Mouse (Mus musculus) gastrocnemius, postnatal 25 days (tissue): ENCODE data around the gene Usp30. TPM values are rescaled to one million over a fixed set of nuclear protein-coding genes. Genes with fewer than 3 reads are reported as not detected.

Source experiments
- DNase-seq: peaks from one replicate; pipeline ENCODE4 v3.0.0; 2022
- long read RNA-seq, 2 experiments: library from polyadenylated mRNA; stranded (forward); transcript quantifications; one replicate each; pipeline ENCODE4 v2.0.0; 2021
- total RNA-seq, 2 experiments: library from RNA; stranded (reverse); gene quantifications; 1 replicate in 1 of 2; 2 replicates in 1 of 2; pipeline ENCODE4 v1.2.3; 2021

The Usp30 gene
- 1 to 10 TPM; 6.8 to 7.2 TPM for total RNA-seq
- long read RNA-seq, experiment 1, partial matches to known transcripts: 0 of 3 reads
- long read RNA-seq, experiment 1, other reads (novel, unspliced or antisense): 3 of 3 reads
- long read RNA-seq, experiment 2, full-length matches to known transcripts: 2 of 6 reads
- long read RNA-seq, experiment 2, partial matches to known transcripts: 0 of 6 reads
- long read RNA-seq, experiment 2, other reads (novel, unspliced or antisense): 4 of 6 reads

DNA sequence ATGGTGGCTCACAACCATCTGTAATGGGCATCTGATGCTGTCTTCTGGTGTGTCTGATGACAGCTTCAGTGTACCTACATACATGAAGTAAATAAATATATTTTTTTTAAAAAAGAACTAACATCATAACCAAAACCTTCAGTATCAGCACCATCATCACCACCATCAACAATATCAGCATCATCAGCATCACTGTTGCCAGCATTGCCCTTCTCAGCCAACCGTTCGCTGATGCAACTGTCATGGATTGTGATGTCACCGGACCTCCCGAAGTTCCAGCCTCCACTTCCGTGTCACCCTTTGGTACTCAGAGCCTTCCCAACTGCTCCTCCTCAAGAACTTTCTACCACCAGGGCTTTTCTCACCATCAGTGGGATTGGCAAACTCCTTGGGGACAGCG lies at the start of gene Usp30:
Gene Usp30, plus strand, starts transcription at position 301 of the 400 bp plus-strand sequence.
- no peak for DNase-seq

DNA sequence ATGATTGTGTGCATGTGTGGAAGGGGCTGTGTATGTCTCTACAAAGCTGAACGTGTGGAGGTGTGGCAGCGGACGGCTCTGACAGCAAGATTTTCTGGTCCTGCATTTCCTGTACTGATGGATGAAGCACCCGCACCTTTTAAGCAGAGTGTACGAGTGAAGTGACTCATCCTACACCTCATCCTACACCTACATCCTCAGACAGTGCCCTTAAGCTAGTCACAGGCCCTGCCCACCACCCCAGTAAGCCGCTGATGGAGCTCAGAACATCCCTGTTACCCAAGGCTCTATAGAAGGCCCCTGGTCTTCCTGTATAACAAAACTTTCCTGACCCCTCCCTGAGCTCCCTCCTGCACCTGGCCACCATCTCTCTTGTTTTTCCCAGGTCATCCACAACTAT lies 40.9 kb upstream of the Usp30 start:
- DNase-seq: no peak

DNA sequence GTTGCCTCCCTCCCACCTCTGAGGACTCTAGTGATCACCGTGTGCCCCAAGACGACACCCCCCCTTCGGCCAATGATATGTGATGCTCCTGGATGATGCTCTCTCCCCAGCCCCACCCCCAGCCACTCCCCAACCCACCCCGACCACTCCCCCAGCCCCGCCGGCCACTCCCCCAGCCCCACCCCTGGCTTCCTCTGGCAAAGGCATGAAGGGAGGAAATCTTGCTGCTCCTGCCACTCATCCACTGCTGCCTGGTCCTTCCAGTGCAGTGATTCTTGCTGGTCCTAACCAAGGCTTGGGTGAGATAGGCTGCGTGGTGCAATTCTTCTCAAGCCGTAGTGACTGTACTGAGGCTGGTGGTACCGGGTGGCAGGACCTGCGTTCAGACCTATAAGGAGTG lies 40.4 kb upstream of the Usp30 start:
- no peak for DNase-seq

DNA sequence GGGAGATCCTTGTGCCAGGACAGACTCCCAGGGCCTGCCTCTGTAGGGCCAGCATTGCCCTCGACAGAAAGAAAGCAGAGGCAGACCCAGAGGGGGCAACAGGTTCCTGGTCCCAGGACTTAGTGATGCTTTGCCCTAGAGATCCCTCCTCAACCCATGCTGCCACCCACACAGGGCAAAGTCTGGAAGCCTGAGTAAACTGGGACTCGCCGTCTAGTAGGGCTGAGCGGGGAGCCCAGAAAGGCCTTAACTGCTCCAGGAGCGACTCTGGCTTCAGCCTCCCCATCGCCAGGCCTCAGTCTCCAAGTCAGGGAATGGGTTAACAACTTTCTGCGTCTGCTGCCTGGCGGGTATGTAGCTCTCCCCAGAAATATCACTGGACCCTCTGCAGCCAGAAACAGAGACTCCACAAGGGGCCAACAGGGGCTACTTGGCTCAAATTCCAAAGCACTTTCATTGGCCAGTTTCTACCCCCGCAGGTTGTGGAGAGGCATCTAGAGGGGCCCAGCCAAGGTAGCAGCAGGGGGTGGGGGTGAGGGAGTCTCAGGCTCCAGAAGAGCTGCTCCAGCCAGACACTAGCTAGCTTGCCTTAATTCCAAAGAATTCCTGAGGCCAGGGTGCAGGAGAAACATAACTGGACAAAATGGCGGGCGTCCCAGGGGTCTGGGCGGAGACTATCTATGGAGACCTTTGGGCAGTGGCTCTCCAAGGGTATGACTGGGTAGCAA lies 37.9 kb upstream of the Usp30 start:
- no peak for DNase-seq

DNA sequence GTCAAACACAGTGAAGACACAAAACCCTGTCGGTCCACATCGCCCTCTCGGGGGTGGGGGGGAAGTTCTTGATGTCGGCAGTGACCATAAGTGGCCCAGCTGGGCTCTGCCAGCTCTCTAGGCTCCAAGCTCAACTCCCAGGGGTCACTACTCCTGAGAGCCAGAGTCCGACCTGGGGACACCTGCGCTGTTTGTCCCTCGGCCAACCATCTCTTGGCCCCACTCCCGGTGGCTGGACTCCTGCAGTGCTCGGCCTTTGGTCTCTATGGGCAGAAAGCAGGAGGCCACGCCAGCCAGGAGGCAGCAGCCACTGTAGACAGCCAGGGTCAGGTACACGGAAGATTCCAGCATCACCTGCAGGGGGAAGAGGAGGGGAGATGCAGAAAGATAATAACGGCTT lies 37.1 kb upstream of the Usp30 start:
- DNase-seq: no peak

DNA sequence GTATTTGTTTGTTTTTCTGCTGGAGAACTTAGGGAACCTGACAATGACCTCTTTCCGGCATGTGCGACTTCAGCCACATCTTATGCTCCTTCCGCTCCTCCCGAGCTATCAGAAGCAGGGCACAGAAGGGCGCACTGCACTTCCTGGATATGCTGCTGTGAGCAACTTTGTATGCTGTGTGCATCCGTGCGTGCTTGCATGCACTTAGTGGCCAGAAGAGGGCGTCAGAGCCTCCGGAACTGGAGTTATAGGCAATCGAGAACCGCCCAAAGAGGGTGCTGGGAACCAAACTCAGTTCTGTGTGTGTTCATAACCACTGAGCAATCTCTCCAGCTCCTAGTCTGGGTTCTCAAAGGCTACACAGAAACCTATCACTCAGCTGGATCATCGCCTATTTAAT lies 34.6 kb upstream of the Usp30 start:
- no peak for DNase-seq

DNA sequence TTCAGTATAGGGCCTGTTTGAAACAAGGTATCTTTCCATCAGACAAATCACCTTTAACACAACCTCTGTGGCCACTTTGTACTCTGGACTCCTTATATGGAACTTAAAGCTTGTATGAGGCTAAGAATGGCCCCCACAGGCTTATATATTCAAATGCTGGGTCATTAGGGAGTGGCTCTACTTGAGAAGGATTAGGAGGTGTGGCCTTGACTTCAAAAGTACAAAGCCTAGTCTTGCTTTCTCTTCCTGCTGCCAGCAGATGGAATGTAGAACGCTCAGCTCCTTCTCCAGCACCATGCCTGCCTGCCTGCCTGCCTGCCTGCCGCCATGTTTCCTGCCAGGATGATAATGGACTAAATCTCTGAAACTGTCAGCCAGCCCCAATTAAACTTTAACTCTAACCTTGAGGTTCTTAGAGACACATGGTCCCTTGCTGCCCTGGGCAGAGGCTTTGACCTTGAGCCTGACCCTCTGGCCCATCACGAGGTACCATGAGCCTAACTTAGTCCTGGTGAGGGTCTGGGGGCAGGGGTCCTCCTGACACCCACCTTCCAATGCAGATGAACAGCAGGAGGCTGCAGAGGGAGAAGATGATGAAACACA lies 33.0 kb upstream of the Usp30 start:
- no peak for DNase-seq

DNA sequence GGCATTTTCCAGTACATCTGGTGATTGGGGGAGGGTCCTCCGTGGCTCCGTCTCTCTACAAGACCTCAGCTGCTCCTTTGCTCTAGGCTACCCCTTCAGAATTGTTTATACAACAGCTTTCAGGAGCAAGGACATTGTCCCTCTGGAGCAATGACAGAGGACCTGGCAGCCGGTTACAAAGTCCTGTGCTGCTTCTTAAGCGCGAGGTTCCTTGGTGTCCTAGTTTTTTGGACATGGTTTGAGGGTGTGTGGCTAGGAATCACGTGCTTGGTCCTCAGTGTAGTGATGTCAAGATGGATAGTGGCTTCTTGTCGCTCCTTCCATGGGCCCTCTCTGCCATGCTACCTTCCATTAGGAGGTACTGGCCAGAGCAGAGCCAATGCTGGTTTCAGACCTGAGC lies 30.9 kb upstream of the Usp30 start:
- no peak for DNase-seq

DNA sequence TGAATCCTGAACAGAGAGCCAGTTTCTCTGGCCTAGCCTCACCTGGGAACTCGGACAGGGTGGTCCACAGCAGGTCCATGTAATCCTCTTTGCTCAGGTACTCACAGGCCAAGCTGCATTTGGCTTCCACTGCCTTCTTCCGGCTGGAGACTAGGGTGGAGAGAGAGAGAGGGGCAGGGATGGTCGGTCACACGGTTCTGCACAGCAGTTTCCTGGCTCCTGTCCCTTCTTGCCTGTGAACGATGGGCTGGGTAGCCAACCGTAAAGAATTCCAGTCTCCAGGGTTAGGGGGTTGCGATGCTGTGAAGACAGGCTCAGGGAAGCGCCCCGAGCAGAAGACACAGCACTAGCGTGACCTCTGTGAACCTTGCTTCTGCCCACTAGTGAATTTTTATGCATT lies 30.1 kb upstream of the Usp30 start:
- DNase-seq: no peak

DNA sequence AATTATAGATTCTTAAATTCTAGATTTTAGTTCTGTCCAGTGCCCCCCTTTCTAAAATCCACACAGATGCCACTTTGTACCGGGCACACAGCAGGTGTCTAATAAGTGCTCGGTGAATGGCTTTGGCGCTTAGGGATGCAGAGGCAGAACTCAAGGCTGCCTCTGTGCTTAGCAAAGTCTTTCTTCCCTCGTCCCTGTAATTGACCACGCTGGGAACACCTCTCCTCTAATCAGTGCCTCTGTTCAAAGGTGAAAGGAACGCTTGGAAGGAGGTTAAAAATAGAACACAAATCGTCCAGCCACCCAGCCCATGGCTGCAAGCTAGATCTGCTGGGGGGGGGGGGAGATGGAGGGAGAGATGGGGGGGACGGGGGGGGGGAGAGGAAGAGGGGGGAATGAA lies 24.8 kb upstream of the Usp30 start:
- DNase-seq: no peak

DNA sequence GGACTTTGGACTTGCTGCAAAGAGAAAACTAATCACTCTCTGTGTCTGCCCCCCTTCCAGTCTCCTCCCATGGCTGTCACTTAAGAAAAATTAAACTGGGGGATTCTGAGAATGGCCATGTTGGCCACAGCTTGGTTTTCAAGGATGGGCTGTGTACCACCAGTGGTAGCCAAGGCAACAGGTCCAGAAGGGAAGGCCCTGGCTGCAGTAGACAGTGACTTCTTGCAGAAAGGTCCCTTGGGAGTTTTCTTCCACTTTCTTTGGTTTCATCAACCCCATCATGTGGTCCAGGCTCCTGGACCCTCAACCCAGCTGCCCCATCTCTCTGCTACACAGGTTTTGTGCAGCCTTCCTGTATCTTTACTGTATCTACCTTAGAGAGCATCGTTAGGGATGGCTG lies 24.4 kb upstream of the Usp30 start:
- DNase-seq: no peak

DNA sequence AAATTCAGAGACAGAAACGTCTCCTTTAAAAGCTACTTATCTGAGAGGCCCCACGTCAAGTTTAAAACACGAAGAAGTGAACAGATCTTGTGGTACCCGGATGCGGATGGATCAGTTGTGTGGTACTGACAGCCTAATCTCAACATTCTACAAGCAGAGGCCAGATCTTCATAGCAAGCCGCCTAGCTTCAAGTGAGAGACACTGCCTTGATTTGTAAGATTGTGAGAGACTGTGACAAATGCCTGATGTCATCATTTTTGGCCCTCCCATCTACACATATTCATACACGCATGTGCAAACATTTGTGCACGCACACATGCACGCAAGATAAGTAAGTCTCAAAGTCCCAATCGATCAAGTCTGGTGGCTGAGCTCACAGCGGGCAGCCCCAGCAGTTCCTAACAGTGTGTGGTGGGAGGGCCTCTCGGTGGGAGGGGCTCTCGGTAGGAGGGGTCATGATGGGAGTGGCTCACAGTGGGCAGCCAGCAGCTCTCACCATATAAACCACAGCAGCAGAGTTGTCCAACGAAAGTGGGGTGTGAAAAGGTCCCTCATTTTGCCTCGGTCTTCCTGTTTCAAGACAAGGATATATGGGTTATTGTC lies 23.8 kb upstream of the Usp30 start:
- peak; percentile 11 for DNase-seq

DNA sequence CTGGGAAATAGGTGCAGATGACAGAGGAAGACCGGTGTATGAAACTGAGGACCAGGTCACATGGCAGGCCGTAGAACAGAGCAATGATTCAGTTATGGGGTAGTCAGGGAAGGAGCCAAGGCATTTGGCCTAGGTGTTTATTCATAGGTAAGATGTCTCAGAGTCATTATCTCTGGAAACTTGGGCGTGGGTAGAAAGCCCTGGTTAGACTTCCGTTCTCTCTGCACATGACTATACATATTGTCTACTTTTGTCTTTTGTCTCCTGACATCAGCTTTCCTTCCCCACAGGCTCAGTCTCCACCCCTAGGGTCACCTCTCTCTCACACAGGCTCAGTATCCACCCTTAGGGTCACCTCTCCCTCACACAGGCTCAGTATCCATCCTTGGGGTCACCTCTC lies 21.5 kb upstream of the Usp30 start:
- no peak for DNase-seq

DNA sequence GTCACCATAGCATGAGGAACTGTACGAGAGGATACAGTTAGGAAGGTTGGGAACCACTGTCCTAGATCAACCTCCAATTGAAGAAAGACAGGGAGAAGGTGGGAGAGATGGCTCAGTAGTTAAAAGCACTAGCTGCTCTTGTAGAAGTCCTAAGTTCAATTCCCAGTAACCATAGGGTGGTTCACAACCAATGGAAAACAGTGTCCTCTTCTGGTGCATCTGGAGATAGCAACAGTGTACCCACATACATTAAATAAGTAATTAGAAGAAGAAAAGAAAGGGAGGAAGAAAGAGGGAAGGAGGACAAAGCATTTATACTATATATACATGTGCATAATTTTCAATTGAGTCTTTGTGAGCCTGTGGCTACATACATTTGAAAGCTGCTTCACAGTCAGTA lies 20.1 kb upstream of the Usp30 start:
- DNase-seq: no peak

DNA sequence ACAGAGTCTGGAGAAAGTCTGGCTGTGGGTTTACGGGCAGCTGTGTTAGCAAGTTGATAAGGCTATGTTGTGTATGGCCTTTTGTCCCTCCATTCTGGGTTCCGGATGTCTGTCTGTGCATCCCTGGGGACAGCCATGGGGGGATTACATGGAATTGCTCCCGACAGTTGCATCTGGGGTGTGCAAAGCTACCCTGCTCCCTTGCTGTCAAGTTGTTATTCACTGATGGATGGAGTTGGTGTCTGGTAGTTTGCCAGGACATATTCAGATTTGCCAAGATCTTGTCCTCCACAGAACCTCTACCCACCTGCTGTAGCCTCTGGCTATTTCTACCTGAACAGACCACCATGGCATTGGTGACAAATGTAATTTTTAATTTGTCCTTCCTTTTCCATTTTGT lies 19.1 kb upstream of the Usp30 start:
- DNase-seq: no peak

DNA sequence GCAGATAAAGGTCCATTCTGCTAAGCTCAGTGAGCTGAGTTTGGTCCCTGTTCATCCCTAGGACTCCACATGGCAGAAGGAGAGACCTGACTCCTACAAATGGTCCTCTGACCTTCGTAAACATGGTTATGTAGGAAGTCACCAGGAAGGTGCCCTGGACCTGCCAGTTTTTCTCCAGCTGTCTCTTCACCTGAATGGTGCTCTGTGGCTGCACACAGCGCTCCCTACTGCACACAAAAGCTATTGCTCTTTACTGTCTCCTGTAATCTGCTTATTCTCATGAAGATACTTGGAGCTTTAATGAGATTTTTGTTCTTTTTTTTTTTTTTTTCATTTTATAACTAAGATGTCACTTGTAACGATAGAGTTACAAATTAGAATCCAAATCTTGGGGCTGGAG lies 18.7 kb upstream of the Usp30 start:
- DNase-seq: no peak

DNA sequence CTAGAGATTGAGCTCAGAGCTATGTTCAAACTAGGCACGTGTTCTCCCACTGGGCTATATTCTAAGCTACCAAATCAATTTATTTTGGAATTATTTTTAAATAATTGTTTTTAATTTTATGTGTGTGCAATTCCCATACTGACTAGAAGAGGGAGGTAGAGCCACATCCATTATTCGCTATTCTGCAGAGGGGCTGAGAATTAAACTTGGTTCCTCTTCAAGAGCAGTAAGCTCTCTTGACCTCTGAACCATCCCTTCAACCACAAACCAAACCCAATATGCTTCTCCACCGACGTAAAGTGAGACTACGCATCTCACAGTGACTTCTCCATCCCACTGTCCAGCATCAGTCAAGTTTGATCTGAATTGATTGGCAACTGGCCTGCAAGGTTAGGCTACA lies 18.1 kb upstream of the Usp30 start:
- no peak for DNase-seq

DNA sequence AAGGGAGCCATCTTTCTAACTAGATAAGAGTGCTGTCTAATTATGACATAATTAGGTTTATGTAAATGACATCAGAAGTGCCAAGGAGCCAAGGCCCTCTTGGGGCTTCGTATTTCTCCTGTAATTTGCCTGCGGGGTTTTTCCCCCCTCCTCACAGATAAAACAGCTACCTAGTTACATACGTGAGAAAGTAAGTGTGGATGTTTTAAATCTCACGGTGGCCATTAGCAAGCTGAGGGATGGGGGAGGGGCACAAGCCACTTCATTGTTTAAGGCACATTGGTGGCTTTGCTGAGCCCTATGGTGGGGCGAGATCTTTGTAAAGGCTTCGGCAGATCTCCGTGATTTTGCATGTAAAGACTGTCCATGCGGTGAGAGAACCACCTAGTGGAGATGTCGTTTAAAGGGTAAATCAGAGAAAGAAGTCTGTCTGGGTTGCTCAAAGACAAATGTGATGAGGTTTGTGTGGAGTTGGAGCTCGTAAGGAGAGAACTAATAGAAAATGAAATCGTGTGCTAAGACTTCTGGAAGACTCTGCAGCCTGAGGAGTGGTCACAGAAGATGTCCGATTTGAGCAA lies 16.4 kb upstream of the Usp30 start:
- no peak for DNase-seq

DNA sequence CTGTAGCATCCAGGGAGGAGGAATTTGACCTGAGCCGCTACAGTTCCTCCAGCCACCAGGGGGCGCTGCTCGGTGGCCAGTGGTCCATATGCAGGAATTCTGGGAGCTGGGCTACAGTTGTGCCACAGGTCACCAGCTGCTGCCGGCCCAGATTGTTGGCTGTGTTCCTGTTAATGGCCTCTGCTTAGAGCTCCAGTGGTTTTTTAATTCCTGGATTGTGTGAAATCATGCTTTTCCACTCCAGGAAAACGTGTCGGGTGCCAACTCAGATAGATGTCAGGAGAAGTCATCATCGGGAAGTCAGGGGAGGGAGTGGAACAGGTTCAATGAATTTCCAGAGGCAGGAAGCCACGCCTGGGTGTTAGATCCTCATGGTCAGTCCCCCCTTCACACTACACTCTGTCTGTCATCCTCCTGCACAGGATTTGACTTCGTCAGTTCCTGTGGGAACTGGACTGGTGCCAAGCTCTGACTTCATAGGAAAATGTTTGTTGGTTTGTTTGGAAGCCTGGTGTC lies 13.0 kb upstream of the Usp30 start:
- peak; percentile 60 for DNase-seq

DNA sequence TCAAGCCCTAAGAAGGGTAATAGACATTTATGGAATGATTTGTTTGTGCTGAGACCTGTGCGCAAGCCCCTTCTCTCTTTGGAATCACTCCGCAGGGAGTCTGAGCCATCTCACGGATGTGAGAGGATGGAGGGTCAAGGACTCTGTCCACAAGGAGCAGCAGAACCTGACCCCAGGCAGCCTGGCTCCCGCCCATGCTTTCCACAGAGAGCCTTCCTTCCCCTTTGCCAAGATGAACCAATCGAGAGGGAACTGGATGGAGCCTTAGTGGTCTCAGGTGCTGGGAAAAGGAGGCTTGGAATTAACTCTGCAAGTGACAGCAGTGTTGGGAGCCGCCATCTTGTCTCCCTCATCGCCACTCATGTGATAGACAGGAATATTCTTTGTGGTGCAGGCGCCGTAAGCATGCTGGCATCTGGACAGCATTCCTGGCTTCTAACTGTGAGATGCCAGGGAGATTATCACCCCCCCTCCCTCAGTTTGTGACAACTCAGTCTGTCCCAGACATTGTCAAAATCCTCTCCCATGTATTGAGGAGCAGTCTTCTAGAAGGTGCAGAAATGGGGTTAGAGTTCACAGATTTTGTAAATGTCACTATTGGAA lies 8.0 kb upstream of the Usp30 start:
- no peak for DNase-seq

DNA sequence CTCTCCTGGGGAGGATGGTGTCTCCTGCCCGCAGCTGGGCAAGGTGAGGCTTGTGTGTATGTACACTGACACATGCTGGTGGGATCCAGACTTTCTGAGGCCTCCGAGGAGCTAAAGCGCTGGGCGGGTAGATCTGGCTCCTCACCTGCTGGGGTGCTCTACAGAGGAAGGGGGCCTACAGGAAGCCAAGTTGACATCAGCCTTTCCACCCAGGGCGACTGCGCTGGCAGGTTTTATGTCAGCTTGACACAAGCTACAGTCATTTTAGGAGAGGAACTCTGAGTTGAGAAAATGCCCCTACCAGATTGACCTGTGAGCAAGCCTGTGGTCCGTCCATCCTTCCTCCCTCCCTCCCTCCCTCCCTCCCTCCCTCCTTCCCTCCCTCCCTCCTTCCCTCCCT lies 3.6 kb upstream of the Usp30 start:
- no peak for DNase-seq

DNA sequence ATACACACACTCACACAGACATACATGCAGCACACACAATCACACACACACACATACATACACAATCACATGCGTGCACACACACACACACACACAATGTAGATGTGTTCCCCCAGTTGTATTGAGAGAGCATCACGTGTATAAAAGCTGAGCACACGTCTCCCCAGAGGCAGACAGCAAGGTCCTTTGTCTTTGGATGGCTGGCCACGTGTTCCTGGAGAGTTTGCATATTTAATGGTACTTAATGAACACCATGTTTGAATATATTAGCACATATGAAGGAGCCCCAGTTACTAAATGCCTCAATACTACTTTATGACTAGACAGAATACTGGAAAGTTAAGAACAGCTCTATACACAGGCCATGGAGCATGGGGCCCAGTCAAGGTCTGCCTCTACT lies 1.3 kb upstream of the Usp30 start:
- DNase-seq: no peak

DNA sequence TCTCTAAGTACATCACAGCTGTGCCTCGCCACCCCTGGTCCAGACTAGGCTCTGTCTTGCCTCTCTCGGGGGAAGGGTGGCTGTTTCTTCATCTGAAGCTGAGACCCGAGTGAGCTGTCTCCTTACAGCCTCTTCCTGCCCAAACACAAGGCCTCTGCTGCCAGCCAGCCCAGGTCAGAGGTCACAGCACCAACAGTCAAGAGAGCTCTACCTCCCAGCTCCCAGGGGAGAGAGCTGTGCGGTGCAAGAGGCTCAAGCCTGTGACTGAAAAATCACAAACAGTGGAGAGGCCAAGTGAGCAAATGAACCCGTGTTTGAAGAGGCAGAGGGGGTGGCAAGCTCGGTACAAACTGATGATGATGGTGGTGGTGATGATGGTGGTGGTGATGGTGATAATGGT lies 1.3 kb downstream of the Usp30 start:
- no peak for DNase-seq
